Mouse (Mus musculus) A20 (cell line): ENCODE data around the gene Glod5.

ENCODE experiments used
- DNase-seq: peaks from one replicate; pipeline ENCODE4 v3.0.0-alpha.2; 2011; ENCODE audit warnings: low read depth, low spot score

The Glod5 gene

DNA sequence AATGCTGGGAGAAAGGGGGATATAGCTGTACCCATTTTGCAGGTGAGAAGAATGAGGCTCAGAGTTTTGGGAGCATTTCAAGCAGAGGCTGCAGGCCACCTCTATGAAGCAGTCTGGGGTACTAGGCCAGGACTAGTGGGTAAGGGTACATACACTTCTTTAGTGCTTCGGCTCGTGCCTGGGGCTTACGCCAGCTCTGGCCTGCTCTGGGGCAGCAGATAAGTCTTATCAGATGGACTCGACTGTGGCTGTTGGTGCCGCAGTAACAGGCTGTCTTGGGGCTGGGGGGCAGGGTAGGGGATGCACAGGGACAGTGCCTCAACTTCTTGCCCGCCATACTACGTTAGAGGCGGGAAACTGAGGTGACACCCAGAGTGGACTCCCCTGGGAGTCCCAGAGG is 50.1 kb downstream of the Glod5 start:
- DNase-seq: no peak

- no peak for DNase-seq
Measured at GRCm38 (mm10) chrX:7967596-7968201, 50.6 kb downstream of the Glod5 start.

DNA sequence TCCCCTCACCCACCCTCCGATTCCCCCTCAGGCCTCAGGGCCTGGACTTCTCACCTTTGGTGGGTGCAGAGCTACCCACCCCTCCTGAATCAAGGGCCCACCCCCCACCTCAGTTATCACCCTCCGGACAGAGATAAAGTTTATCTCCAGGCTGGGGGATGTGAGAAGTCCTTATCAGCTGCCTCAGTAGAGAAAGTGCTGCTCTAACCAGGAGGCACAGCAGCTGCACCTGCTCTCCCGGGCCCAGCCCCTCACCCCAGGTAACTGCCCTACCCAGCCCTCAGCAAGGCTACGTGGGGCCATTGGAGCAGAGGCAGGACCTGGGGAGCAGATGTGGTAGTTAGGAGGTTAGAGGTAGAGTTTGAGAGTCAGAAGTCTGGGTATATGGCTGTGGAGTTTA is 52.1 kb downstream of the Glod5 start:
- DNase-seq: no peak

DNA sequence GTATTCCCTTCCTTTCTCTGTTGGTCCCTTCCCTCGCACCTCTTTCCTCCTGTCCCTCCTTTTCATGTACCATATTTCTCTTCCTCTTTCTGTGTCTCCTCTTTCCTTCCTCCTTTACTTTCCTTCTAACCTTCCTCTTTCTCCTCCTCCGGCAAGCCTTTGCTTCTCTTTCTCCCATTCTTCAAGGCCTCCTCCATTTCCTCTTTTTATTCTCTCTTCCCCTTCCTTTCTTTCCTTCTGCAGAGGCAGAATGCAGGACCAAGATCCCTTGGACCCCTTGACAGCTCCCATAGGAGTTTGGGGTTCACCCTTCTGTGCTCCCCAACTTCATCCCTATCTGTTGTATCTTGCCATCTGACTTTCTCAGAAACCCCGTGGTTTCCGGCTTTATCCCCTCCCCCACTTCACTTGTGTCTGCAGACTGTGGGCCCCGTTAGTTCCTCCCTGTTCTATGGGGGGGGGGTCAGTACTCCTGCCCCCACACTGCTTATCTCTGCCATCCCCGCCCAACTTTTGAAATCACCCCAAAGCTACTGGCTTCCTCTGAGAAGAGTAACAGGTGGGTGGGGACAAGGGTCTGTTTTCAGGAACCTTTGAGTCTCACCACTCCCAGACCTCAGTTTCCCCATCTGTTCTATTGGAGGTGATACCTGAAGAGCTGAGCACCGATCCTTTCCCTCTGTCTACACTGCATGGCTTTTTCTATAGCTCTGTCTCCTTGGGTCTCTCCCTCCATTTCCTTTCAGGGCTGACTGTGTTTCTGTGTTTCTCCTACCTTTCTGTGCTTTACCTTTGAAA is 54.3 kb downstream of the Glod5 start:
- DNase-seq: peak; percentile 2

GRCm38 (mm10) chrX:7958868-7959267 is 59.4 kb downstream of the Glod5 start:
- no peak for DNase-seq
